Comparison of ENCODE assay signal across 26 mouse cellular contexts in the genomic region with DNA sequence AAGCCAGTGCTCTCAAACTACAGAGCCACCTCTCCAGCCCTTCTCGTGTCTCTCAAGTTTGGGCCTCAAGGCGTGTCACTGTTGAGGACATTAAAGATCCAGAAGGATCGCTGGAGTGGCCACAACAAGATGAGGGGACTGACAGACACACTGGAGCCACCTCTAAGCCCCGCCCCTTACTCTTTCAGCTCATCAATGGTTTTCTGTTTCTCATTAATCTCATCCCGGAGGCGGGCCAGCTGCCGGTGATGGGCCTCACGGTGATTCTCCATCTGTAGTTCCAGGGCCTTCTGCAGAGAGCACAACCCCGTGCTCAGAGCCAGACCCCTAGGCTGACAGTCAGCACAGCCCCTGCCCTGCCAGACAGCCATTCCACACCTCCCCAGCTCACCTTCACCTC. TPM values are rescaled to one million over a fixed set of nuclear protein-coding genes. Genes with fewer than 3 reads are reported as not detected.
DNase-seq lines count a peak whose midpoint lies in the region; ATAC-seq lines count a peak whose summit lies in the region.
"Had no signal": no experiment of that assay in that cellular context is flagged by ENCODE, and none has a peak within 500 bp of the region (broad histone marks: within the 10 kb centered on the region; RNA-seq: fewer than 3 reads in every experiment).

No protein-coding gene starts in this region.

- H3K4me2 ChIP-seq in hindbrain, embryonic 12.5 days (replicated peaks) = no peak overlapping the region
- no peak overlapping the region for H3K4me2 ChIP-seq in hindbrain, embryonic 13.5 days
- H3K4me2 ChIP-seq in neural tube, embryonic 11.5 days (ENCODE audit: low read depth) = no peak overlapping the region
- H3K4me2 ChIP-seq in embryonic facial prominence, embryonic 12.5 days (replicated peaks) = 0 out of 2 replicates have a peak overlapping the region, but pooled peaks have one; percentile 3
- H3K4me2 ChIP-seq: forebrain, embryonic 13.5 days; heart, embryonic 13.5 days; liver, embryonic 12.5 days; midbrain, embryonic 15.5 days; neural tube, embryonic 13.5 days had no signal

- 31% methylated on average over 9 of the region's 9 CpGs for WGBS in hindbrain, embryonic 12.5 days
- WGBS in hindbrain, embryonic 13.5 days = 33% methylated on average over 9 of the region's 9 CpGs
- WGBS in neural tube, embryonic 11.5 days = 46% methylated on average over 9 of the region's 9 CpGs
- 19% methylated on average over 9 of the region's 9 CpGs for WGBS in embryonic facial prominence, embryonic 12.5 days

- H3K36me3 ChIP-seq in hindbrain, embryonic 12.5 days = peaks cover 70% of the 10 kb centered on the region
- peaks cover 89% of the 10 kb centered on the region for H3K36me3 ChIP-seq in hindbrain, embryonic 13.5 days
- no peaks in the 10 kb centered on the region; the same call in 1 of the 2 replicates for H3K36me3 ChIP-seq in neural tube, embryonic 11.5 days (ENCODE audit: control insufficient read depth, insufficient read depth, low read length)
- H3K36me3 ChIP-seq in embryonic facial prominence, embryonic 12.5 days = peaks cover 6% of the 10 kb centered on the region; the same call in 1 of the 2 replicates
- H3K36me3 ChIP-seq: heart, embryonic 13.5 days; liver, embryonic 12.5 days had no signal

- no peaks in the 10 kb centered on the region for H3K9me3 ChIP-seq in hindbrain, embryonic 12.5 days (replicated peaks)
- no peaks in the 10 kb centered on the region for H3K9me3 ChIP-seq in hindbrain, embryonic 13.5 days
- no peaks in the 10 kb centered on the region for H3K9me3 ChIP-seq in neural tube, embryonic 11.5 days (ENCODE audit: control insufficient read depth, low read length)
- no peaks in the 10 kb centered on the region for H3K9me3 ChIP-seq in embryonic facial prominence, embryonic 12.5 days
- H3K9me3 ChIP-seq: forebrain, embryonic 13.5 days; heart, embryonic 13.5 days; liver, embryonic 12.5 days; midbrain, embryonic 15.5 days; neural tube, embryonic 13.5 days had no signal

- DNase-seq in neural tube, embryonic 11.5 days (ENCODE audit: low spot score) = peak; percentile 38
- no peak for DNase-seq in neural tube, embryonic 10.5 days (ENCODE audit: extremely low spot score, low spot score)
- DNase-seq in embryo, embryonic 10.5 days (ENCODE audit: low spot score) = peak; percentile 55
- DNase-seq in heart, postnatal 10 days = no peak
- no peak for DNase-seq in adrenal gland, postnatal 4 days (ENCODE audit: low spot score in 2 of 2)
- DNase-seq: adrenal gland, postnatal 25 days; cerebellum, adult 18-20 months; cerebellum, postnatal 10 days; gastrocnemius, postnatal 10 days; heart, postnatal 14 days; kidney, adult 11 months; kidney, postnatal 14 days; liver, postnatal 0 days; lung, postnatal 10 days; right cerebral cortex, adult 18-20 months; spleen, adult 18-20 months; thymus, postnatal 14 days had no signal

- H3K4me1 ChIP-seq in hindbrain, embryonic 12.5 days = peaks cover 6% of the 10 kb centered on the region; the same call in 1 of the 2 replicates
- H3K4me1 ChIP-seq in hindbrain, embryonic 13.5 days (replicated peaks) = 0 out of 2 replicates have a peak, but pooled peaks cover 4% of the 10 kb centered on the region
- H3K4me1 ChIP-seq in neural tube, embryonic 11.5 days (ENCODE audit: control insufficient read depth, insufficient read depth, low read length) = no peaks in the 10 kb centered on the region
- peaks cover 7% of the 10 kb centered on the region for H3K4me1 ChIP-seq in embryonic facial prominence, embryonic 12.5 days
- H3K4me1 ChIP-seq: forebrain, embryonic 13.5 days; heart, embryonic 13.5 days; liver, embryonic 12.5 days; midbrain, embryonic 15.5 days; neural tube, embryonic 13.5 days had no signal

- ATAC-seq in hindbrain, embryonic 12.5 days (ENCODE audit: low FRiP score) = peak; percentile 40; the same call in 1 of the 2 replicates
- no peak for ATAC-seq in hindbrain, embryonic 13.5 days (ENCODE audit: low FRiP score)
- no peak for ATAC-seq in neural tube, embryonic 11.5 days (ENCODE audit: insufficient read depth, low FRiP score, low TSS enrichment)
- ATAC-seq in embryonic facial prominence, embryonic 12.5 days (ENCODE audit: insufficient number of reproducible peaks, insufficient read depth, low FRiP score, low TSS enrichment) = no peak
- ATAC-seq: forebrain, embryonic 13.5 days; liver, embryonic 12.5 days; liver, postnatal 0 days; midbrain, embryonic 15.5 days had no signal

- no peaks in the 10 kb centered on the region for H3K27me3 ChIP-seq in hindbrain, embryonic 12.5 days
- no peaks in the 10 kb centered on the region for H3K27me3 ChIP-seq in hindbrain, embryonic 13.5 days
- no peaks in the 10 kb centered on the region for H3K27me3 ChIP-seq in neural tube, embryonic 11.5 days (ENCODE audit: control insufficient read depth, insufficient read depth, low read length)
- peaks cover 4% of the 10 kb centered on the region; the same call in 1 of the 2 replicates for H3K27me3 ChIP-seq in embryonic facial prominence, embryonic 12.5 days
- H3K27me3 ChIP-seq: forebrain, embryonic 13.5 days; midbrain, embryonic 15.5 days; neural tube, embryonic 13.5 days had no signal

- intact Hi-C loops in heart, postnatal 10 days (cut with DNase I) = no loop called here

- no peak overlapping the region for H3K27ac ChIP-seq in hindbrain, embryonic 12.5 days
- no peak overlapping the region for H3K27ac ChIP-seq in hindbrain, embryonic 13.5 days
- no peak overlapping the region for H3K27ac ChIP-seq in neural tube, embryonic 11.5 days (ENCODE audit: low read depth, low read length)
- H3K27ac ChIP-seq in embryonic facial prominence, embryonic 12.5 days = peak overlapping the region; percentile 26; the same call in 1 of the 2 replicates
- H3K27ac ChIP-seq: forebrain, embryonic 13.5 days; heart, embryonic 13.5 days; liver, embryonic 12.5 days; macrophage; midbrain, embryonic 15.5 days; neural tube, embryonic 13.5 days had no signal

- no peak overlapping the region for H3K4me3 ChIP-seq in hindbrain, embryonic 12.5 days
- H3K4me3 ChIP-seq in hindbrain, embryonic 13.5 days = no peak overlapping the region
- H3K4me3 ChIP-seq in neural tube, embryonic 11.5 days (ENCODE audit: low read depth, low read length) = no peak overlapping the region
- H3K4me3 ChIP-seq in embryonic facial prominence, embryonic 12.5 days = no peak overlapping the region
- H3K4me3 ChIP-seq: forebrain, embryonic 13.5 days; heart, embryonic 13.5 days; liver, embryonic 12.5 days; midbrain, embryonic 15.5 days; neural tube, embryonic 13.5 days had no signal

- H3K9ac ChIP-seq in hindbrain, embryonic 12.5 days = no peak overlapping the region
- no peak overlapping the region for H3K9ac ChIP-seq in hindbrain, embryonic 13.5 days
- no peak overlapping the region for H3K9ac ChIP-seq in neural tube, embryonic 11.5 days (ENCODE audit: low read length)
- no peak overlapping the region for H3K9ac ChIP-seq in embryonic facial prominence, embryonic 12.5 days
- H3K9ac ChIP-seq: forebrain, embryonic 13.5 days; heart, embryonic 13.5 days; liver, embryonic 12.5 days; liver, postnatal 0 days; midbrain, embryonic 15.5 days; neural tube, embryonic 13.5 days had no signal

RNA-seq across cellular contexts. Expression of gene Pip4k2c, which starts 25.2 kb away (rescaled TPM):
- polyA plus RNA-seq in hindbrain, embryonic 12.5 days (2016; fragmentation: Nextera tagmentation; extraction: Ambion mirVana) = 23.2 and 24.9 TPM in 2 replicates
- 20.0 and 22.1 TPM in 2 replicates for polyA plus RNA-seq in hindbrain, embryonic 13.5 days (2015; fragmentation: Nextera tagmentation; extraction: Ambion mirVana)
- polyA plus RNA-seq in neural tube, embryonic 11.5 days (2014; fragmentation: Nextera tagmentation; extraction: Ambion mirVana) = 15.4 and 16.4 TPM in 2 replicates
- polyA plus RNA-seq in embryonic facial prominence, embryonic 12.5 days (2016; fragmentation: Nextera tagmentation; extraction: Ambion mirVana) = 29.0 and 30.5 TPM in 2 replicates
- 10 to 100 TPM; 26.4 to 28.7 TPM for total RNA-seq in heart, postnatal 10 days (2021)
- total RNA-seq in adrenal gland, postnatal 4 days (2021) = 10 to 100 TPM; 37.5 to 39.8 TPM

RNA-seq across cellular contexts. Expression of gene Kif5a, which starts 26.6 kb away (rescaled TPM):
- 70.0 and 76.6 TPM in 2 replicates for polyA plus RNA-seq in hindbrain, embryonic 12.5 days (2016; fragmentation: Nextera tagmentation; extraction: Ambion mirVana)
- polyA plus RNA-seq in hindbrain, embryonic 13.5 days (2015; fragmentation: Nextera tagmentation; extraction: Ambion mirVana) = 86.3 and 88.5 TPM in 2 replicates
- polyA plus RNA-seq in neural tube, embryonic 11.5 days (2014; fragmentation: Nextera tagmentation; extraction: Ambion mirVana) = 43.4 and 51.0 TPM in 2 replicates
- 13.5 and 16.8 TPM in 2 replicates for polyA plus RNA-seq in embryonic facial prominence, embryonic 12.5 days (2016; fragmentation: Nextera tagmentation; extraction: Ambion mirVana)
- under 1 TPM; 0.42 to 0.89 TPM for total RNA-seq in heart, postnatal 10 days (2021)
- total RNA-seq in adrenal gland, postnatal 4 days (2021) = 10 to 100 TPM; 23.5 to 28.4 TPM

RNA-seq across cellular contexts. Expression of gene Dctn2, which starts 29.6 kb away (rescaled TPM):
- 234 and 240 TPM in 2 replicates for polyA plus RNA-seq in hindbrain, embryonic 12.5 days (2016; fragmentation: Nextera tagmentation; extraction: Ambion mirVana)
- polyA plus RNA-seq in hindbrain, embryonic 13.5 days (2015; fragmentation: Nextera tagmentation; extraction: Ambion mirVana) = 308 and 330 TPM in 2 replicates
- 224 and 230 TPM in 2 replicates for polyA plus RNA-seq in neural tube, embryonic 11.5 days (2014; fragmentation: Nextera tagmentation; extraction: Ambion mirVana)
- polyA plus RNA-seq in embryonic facial prominence, embryonic 12.5 days (2016; fragmentation: Nextera tagmentation; extraction: Ambion mirVana) = 199 and 213 TPM in 2 replicates
- total RNA-seq in heart, postnatal 10 days (2021) = 100 to 1,000 TPM; 166 to 167 TPM
- total RNA-seq in adrenal gland, postnatal 4 days (2021) = 100 to 1,000 TPM; 191 to 198 TPM

RNA-seq across cellular contexts. Expression of gene Dtx3, which starts 41.0 kb away (rescaled TPM):
- polyA plus RNA-seq in hindbrain, embryonic 12.5 days (2016; fragmentation: Nextera tagmentation; extraction: Ambion mirVana) = 199 and 203 TPM in 2 replicates
- 211 and 221 TPM in 2 replicates for polyA plus RNA-seq in hindbrain, embryonic 13.5 days (2015; fragmentation: Nextera tagmentation; extraction: Ambion mirVana)
- polyA plus RNA-seq in neural tube, embryonic 11.5 days (2014; fragmentation: Nextera tagmentation; extraction: Ambion mirVana) = 138 and 148 TPM in 2 replicates
- polyA plus RNA-seq in embryonic facial prominence, embryonic 12.5 days (2016; fragmentation: Nextera tagmentation; extraction: Ambion mirVana) = 172 and 173 TPM in 2 replicates
- 10 to 100 TPM; 48.4 to 52.2 TPM for total RNA-seq in heart, postnatal 10 days (2021)
- total RNA-seq in adrenal gland, postnatal 4 days (2021) = 100 to 1,000 TPM; 111 to 126 TPM

RNA-seq across cellular contexts. Expression of gene Arhgef25, which starts 46.7 kb away (rescaled TPM):
- polyA plus RNA-seq in hindbrain, embryonic 12.5 days (2016; fragmentation: Nextera tagmentation; extraction: Ambion mirVana) = 52.2 and 61.4 TPM in 2 replicates
- polyA plus RNA-seq in hindbrain, embryonic 13.5 days (2015; fragmentation: Nextera tagmentation; extraction: Ambion mirVana) = 28.4 and 30.7 TPM in 2 replicates
- polyA plus RNA-seq in neural tube, embryonic 11.5 days (2014; fragmentation: Nextera tagmentation; extraction: Ambion mirVana) = 31.7 and 31.8 TPM in 2 replicates
- polyA plus RNA-seq in embryonic facial prominence, embryonic 12.5 days (2016; fragmentation: Nextera tagmentation; extraction: Ambion mirVana) = 85.0 and 96.5 TPM in 2 replicates
- total RNA-seq in heart, postnatal 10 days (2021) = 10 to 100 TPM; 20.8 to 21.0 TPM
- 10 to 100 TPM; 34.7 to 45.3 TPM for total RNA-seq in adrenal gland, postnatal 4 days (2021)
- polyA plus RNA-seq: macrophage had no signal

Comparison
In these comparisons a context has a peak if more than half of its experiments do, and no peak if none do; other contexts are left out.
1. DNase-seq: peak in neural tube, embryonic 11.5 days (single experiment) and embryo, embryonic 10.5 days (single experiment); none in neural tube, embryonic 10.5 days (single experiment), heart, postnatal 10 days (0 of 2) and adrenal gland, postnatal 4 days (0 of 2).